Mouse (Mus musculus) retina, adult 2 months (tissue): ENCODE measurements at regions not wholly inside any gene's neighbourhood (a gene's known extent, or its start where the extent isn't known, plus 50 kb on each side); places are given as distances from the start of the nearest gene placed in this dataset.

Experiments
- DNase-seq: peaks from one replicate; pipeline ENCODE4 v3.0.0-alpha.2; 2012; ENCODE audit warnings: low read depth, low spot score

DNA sequence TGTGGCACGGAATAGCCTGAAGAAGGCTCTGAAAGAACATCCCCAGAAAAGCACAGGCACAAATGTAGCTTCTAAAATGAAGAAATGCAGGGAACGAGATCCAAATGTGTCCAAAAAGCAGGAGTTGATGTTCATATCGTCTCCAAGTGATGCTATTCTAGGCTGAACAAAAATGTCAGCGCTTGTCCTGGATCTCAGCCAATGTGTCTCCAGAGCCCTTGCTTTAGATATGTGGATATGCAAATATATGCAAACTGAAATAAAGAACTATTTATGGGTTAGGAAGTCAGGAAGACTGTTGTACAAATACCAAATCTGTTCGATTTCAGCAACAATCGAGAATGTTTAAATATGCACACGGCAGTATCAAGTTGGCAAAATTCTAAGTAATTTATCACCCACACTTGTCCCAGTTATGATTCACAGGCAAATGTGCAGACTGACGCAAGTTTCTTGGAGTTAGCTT lies 320.4 kb downstream of the Synb start:
- DNase-seq: no peak

DNA sequence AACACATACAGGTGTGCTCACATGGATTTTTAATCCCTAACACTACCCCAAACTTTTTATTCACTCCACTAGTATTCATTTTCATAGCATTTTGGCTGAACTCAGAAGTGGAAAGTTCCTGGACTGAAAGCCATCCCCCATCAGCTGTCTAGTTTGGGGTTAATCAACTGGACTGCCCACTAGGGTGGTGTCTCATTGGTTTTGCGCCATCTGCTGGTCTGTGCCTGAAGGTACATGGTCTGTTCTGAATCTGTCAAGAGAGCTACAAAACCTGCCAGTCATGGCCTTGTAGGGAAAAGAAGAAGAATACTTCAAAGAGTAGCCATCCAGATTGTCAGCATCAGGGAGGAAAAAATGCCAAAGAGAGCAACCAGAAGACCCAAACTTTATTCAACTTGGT lies 327.3 kb downstream of the Synb start:
- DNase-seq: peak; percentile 23

DNA sequence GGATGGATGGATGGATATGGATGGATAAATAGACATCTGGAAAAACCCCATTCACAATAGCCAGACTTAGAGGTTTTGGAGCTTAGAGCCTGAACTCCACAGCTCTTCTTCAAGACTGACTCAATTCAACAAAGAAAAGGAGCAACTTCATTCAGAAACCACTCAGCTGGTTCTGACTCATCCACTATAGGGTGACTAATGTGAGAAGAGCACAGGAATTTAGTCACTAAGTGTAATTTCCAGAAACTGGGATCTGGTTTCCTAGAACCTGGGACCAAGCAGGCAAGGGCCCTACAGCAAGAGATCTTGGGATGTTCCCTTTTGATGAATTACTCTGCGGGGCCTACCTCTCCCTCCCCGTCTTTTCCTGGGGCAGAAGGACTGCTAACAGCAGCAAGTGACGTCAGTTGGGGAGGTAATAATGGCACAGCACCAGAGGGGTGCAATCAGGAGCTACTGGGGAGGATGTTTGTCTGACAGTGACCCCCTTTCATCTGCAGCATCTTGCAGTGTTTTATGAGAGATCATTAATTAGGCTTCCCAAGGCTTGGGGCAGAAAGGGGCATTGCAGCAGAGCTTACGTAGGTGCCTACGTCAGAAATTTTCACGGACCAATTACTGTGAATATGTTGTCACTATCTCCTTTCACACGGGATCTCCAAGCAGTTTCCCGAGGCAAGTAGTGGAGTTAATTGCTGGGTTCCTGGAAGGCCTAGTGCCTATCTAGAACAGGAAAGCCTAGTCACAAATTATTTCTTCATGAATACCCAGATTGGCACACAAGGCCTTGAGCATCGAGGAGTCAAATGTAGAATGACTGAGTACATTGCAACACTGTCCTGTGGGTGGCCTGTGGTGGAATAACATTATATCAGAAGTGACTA lies 339.3 kb downstream of the Synb start:
- no peak for DNase-seq

DNA sequence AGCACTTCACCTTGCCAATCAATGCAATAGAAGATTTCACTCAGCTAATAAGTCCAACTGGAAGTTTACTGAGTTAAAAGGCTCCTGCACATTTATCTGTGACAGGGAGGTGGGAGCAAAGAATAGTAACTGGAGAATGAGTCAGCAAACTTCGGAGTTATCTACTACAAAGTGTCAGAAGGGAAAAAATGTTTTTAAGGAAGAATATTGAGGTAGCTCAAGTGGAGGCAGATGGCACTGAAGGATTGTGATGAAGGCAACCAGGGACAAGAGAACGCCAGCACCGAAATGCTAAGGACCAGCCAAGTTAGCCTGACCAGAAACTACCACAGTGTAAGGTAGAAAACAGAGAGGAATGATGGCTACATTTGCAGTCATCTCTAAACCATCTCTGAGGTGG lies 348.2 kb downstream of the Synb start:
- no peak for DNase-seq

DNA sequence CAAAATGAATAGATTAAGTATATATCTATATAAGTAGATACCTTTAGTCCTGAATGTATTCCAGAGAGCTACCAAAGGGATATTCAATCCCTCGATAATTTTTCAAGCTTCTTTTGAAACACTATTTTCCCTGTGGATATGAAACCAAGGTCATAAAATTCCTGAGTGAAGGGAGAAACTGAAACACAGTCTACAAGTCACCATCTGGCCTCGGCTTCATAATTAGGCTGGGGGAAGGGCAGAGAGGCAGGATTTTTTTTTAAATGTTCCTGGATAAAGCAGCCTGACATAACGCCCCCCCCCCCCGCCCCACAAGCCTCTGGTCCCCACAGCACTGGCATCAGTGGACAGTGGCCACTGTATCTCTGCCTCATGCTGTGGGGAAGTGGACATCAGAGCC lies 348.7 kb downstream of the Synb start:
- DNase-seq: no peak

DNA sequence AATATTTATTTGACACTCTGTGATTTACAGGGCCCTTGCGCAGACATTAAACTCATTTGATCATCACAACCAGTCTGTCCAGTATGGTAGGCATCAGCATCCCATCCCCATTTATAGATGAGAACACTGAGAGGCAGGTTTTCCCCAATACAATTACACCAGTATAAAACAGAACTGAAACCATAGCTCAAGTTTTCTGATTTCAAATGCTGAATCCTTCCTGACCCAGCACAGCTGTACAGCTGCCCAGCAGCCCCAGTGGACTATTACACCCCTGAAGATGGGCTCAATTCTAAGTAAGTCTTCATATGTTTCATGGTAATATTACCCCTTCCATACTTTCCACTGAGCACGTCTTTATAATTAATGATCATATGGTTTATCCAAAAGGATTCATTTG lies 352.3 kb downstream of the Synb start:
- DNase-seq: no peak

DNA sequence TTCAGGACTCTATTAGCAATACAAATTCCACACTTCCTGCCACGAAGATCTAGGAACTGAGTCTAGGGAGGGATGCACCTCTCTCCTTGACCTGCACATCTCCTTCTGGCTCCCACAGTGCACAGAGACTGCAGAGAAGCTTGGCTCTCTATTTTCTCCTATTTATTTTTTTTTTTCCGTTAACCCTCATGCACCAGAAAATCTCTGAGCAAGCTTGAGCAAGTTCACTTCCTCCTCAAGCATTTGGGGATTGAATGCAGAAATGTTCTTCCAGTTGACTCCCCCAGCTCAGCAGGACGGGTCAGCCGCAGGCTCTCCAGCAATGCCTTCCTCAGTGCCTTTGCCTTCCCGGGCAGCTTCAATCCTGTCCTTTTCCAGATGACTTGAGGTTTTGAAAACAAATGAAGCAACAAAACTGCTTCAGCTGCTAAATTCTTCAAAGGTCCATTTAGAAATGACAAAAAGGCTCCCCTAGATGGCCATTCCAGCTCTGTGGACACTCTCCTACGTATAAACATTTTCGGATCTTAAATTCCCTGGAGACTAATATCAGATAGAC lies 352.9 kb downstream of the Synb start:
- no peak for DNase-seq

DNA sequence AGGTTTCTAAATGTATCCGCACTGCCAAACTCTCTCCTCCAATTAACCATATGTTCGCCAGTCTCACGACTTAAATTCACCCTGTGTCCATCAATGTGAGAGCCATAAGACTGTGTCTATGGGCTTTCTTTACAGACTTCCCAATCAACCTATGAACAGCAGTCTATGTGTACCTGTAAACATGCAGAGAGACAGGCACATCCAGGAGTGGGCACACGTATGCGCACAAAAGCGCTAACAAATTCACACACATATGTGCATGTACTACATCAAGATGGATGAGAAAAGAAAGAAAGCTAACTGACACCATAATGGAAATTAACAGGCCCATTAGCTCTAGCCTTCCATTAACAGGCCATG lies 358.8 kb downstream of the Synb start:
- no peak for DNase-seq

DNA sequence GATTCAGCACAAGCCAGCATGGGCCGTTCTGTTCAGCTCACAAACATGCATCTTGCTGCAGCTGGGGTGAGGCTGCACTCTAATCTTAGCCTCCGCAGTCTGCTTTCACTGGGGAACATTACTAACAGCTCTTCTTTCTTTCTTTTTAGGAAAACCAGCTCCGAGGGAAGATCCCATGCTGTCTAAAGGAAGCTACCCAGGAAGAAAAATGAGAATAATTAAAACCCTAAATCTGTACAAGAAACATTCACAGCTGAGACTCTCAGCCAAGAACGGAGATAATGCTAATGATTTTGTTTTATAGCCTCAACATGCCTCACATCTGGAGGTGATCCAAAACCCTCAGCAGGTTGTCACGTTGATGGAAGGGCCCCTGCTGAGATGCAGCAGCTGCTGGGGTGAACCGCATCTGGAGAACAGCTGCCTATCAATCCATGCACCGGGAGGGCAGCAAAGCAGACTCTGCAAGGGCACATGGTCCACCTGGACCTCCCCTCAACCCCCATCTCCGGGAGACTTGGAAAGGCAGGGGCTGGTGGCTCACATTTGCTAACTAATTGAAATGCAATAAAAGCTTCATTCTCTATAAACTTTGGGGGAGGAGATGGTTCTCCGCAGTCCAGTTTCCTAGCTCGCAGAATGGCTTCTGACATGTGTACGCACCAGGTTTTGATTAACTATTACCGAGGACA lies 359.3 kb downstream of the Synb start:
- DNase-seq: no peak

DNA sequence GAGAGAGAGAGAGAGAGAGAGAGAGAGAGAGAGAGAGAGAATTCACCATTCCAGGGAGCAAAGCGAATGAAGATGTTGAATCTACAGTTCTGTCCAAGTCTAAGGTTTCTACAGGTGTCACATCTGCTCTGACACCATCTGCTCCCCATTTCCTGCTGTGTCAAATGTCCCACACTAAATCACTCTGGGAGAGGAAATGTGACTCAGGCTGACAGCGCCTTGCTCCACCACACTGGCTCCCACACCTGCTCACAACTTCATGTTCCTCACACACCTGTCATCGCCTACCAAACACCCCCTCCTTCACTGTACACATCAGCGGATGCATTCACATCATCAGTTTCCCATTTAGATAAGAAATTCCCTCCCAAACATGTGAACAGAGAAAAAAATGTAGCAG lies 366.3 kb downstream of the Synb start:
- no peak for DNase-seq

DNA sequence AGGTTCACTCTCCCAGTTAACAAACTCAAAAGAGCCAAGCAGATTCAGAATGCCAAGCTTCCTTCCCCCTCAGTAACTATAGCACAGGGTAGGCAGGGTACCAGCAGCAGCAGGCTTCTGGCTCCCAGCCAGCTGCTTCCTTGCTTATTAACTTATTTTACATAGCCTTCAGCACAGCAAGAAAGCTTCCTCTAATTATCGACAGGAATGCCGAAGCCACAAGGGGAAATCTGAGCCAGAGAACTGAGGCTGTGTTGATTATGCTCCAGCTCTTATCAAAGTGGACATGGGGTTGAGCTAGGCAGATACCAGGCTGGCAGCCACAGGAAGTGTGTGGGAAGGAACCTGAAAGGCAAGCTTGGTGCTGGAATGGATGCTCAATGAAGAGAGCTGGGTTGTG lies 371.0 kb downstream of the Synb start:
- no peak for DNase-seq

DNA sequence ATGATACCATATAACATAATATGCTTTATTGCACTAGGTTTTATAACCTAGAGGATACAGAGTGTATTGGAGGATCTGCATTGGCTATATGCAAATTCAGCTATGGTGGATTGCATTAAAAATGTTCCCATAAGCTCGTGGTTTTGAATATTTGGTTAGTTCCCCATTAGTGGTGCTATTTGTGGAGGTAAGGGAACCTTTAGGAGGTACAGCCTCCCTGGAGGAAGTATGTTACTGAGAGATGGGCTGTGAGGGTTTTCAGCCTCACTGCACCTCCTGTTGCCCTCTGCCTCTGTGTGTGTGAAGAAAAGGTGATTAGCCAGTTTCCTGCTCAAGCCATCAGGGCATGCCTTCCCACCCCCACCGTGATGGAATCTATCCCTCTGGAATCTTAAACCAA lies 372.1 kb downstream of the Synb start:
- no peak for DNase-seq

DNA sequence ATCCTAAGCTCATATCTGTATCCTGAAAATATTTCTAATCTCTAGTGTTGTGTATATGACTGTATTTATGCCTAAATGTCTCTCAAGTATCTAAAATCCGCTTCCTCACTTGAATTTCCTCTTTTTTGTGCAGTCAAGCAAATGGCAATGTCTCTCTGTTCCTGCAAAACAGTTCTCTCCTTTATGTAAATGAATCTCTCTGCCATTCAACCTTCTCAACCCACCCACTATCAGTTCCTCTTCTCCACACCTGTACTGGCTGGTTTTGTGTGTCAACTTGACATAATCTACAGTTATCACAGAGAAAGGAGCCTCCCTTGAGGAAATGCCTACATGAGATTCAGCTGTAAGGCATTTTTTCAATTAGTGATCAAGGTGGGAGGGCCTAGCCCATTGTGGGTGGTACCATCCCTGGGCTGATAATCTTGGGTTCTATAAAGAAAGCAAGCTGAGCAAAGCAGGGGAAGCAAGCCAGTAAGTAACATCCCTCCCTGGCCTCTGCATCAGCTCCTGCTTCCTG lies 375.5 kb downstream of the Synb start:
- no peak for DNase-seq

DNA sequence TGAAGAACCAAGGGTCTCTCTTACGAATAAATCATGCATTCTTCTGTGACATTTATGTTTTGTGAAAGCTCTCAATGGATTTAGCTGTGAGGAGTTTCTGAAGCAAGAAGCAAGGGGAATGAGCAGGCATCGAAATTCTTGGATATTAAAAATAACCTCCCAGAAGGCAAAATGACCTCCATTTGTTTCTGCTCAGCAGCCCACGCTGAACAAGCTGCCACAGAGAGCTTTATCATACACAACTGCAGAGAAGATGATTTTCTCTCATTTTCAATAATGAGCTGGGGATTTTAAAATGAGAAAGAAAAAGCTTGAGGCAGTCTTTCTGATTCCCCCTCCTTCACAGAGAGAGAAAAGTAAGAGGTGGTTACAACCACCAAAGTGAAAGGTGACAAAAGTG lies 394.2 kb downstream of the Synb start:
- DNase-seq: no peak

DNA sequence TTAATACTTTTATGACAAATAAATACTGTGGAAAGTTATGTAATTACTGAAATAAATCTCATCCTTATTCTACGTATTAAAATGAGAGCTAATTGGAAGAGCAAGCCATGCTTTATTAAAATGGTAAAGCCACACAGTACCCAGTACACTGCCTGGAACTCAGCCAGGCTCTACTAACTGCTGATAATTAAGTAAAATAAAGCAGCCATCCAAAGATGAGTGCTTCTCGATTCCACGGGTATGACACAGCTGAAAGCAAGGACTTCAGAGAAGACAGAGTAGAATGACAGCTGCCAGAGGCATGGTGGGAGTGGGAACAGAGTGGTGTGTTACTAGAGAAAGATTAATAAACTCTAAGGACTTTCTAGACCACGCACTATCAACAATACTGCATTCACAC lies 416.9 kb downstream of the Synb start:
- no peak for DNase-seq

DNA sequence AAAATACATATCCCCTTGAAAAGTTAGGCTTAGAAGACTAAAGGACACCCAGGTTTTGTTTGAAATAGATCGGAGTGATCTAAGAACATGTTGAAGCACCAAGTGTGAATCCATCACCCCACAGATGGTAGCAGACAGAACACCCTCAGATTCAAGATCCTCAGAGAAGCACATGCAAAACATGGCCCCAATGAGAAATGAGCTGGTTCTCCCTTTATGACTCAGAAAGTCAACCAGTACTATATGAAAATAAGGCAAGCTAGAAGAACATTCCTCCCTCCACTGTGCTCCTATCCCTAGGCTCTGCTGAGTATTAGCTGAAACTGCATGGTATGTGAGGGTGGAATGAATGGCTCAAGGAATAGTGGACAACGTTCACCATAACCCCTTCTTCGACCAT lies 433.0 kb downstream of the Synb start:
- DNase-seq: no peak

DNA sequence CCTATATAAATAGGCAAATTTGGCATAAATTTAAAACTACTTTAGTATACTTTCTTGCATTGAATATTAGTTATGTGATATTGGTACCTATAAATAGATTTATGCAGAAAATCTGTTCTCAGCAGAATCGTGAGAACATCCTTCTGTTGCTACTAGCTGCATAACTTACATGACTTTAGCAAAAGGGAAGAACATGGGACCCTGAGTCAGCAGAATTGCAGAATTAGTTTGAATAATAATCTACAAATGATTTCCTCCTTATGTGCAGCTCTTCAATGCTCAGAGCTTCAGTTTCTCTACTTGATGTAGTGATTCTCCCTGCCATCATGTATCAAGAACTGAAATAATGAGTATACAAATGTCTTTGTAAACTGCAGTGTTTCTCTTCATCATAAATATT lies 436.2 kb downstream of the Synb start:
- no peak for DNase-seq

DNA sequence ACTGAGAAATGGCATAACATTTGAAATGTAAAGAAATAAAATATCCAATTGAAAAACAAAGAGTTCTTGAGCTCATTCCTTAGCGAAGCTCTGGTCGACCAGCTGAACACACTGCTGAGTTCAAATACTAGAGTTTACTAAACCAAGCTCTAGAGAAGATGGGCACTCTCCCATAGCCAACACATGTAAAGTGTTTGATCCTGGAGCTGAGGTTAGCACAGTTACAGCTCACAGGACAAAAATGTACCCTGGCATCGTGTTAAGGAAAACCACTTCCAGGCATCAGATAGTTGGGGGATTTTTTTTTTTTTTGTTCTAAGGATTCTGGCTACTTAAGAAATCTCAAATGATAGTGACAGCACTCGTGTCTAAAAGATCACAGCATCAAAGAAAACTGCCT lies 445.6 kb downstream of the Synb start:
- DNase-seq: no peak

DNA sequence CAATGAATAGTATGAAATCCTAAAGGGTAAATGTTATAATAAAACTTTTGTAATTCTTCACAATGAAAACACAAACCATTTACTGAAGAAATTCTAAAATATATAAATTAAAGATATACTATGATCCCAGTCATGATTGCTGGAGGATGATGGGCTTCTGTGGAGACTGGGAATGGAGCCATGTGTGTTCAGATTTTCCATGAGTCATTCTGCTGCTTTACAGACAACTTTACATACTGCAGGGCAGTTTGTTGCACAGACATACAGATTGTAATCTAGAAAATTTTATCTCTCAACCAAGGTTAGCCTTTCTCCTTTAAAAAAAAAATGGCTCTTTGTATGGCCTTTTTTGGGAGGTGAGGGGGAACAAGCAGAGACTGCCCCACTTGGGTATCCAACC lies 446.5 kb downstream of the Synb start:
- DNase-seq: no peak

DNA sequence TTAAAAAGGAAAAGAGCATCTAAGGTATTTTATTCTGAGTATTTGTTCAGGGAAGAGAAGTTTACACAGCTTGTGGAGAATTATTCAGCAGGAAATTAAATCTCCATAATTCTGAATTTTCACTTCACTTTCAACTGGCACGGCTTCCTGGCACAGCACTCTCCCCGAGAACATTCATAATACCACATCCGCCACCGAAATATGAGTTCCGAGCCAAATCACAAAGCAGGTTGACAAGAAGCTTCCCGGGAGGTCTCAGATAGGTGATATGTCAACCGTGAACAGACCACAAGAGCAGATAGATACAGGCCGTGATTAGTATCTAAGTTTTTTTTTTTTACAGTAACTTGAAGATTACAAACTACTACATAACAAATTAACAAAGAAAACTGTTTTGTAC lies 473.9 kb downstream of the Synb start:
- DNase-seq: no peak

DNA sequence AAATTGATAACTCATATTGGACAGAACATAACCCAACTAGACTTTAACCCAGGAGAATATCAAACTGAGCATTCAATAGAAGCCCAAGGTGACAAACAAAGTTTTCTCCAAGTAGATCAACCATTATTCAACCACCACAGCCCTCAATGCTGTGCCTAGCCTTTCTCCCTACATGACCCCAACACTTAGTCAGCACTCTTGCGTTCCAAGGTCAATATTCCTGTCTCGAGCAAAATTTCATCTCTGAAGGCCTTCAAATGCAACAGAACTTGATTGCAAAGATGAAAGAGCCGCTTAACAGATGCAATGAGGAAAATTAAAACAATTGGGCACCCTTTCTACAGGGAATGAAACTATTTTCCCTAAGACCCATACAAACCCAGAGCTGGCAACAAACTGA lies 485.1 kb downstream of the Synb start:
- no peak for DNase-seq

DNA sequence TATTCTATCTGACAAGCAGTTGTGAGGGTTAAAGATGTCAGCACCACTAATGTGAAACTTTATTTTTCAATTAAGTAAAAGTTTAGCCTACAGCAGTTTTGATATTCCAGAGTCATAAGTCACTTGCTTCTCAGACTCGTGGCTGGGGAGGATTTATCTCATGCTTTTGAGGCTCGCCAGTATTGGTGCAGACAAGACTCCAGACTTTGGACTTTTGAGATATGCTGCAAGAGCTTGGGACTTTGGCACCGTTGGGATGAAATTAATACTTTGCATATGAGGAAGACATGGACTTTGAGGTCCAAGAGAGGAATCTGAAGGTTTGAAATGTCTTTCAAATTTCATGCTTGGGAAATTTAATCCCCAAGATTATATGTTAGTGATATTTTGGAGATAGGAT lies 486.2 kb downstream of the Synb start:
- no peak for DNase-seq

DNA sequence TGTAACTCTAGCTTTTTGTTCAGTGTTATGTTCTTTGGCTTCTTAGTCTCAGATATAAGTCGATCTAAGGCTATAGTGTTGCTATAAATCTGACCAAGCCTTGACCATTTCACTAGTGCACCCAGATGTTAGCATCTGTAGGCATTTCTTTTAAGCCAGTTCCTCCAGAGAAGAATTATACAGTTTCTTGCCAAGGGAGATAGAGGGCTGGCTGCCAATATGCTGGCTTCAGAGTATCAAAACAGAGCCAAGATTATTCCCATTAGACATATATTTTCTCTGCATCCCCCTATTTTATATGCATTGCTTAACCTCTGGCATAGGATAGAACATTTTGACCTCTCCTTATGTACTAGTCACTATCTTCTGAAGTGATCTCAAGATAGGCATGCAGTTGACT lies 487.5 kb downstream of the Synb start:
- no peak for DNase-seq
